ENCODE assay signal across 13 mouse cellular contexts in the genomic region with DNA sequence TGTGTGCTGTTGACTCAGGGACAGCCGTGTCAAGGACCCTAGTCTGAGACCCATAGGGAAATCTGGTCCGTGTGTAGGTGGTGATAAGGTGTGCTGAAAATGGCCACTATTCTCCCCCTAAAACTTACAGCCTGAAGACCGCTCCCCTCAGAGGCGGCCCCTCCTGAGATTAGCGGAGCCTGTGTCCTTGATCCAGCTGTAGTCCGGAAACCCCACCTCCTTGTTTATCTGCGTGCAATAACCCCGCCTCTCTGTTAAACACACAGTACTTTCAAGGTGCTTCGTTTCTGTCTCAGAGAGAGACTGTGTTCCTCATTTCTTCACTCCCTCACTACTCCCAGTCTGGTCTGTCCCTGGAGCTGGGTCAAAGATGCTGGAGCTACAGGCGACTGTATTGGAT. TPM values are rescaled to one million over a fixed set of nuclear protein-coding genes. Genes with fewer than 3 reads are reported as not detected.
DNase-seq lines count a peak whose midpoint lies in the region; ATAC-seq and TF ChIP-seq lines count a peak whose summit lies in the region.
"Had no signal": no experiment of that assay in that cellular context is flagged by ENCODE, and none has a peak within 500 bp of the region (broad histone marks: within the 10 kb centered on the region; RNA-seq: fewer than 3 reads in every experiment).

No protein-coding gene starts in this region.

- 12% methylated on average over 10 of the region's 10 CpGs for WGBS in liver, embryonic 15.5 days (ENCODE audit: insufficient replicate concordance)

- peak overlapping the region; percentile 21; the same call in 1 of the 2 replicates for H3K4me2 ChIP-seq in liver, embryonic 15.5 days
- H3K4me2 ChIP-seq: limb, embryonic 13.5 days; midbrain, embryonic 15.5 days had no signal

- no peak for TF ChIP-seq POLR2A in testis, adult 2 months (IDR thresholded peaks at IDR 0.05; ENCODE audit: control insufficient read depth, low read depth, low read length)

- H3K9ac ChIP-seq in liver, embryonic 15.5 days: no peak overlapping the region
- H3K9ac ChIP-seq: limb, embryonic 13.5 days; midbrain, embryonic 15.5 days had no signal

- peak overlapping the region; percentile 24; the same call in 1 of the 2 replicates for H3K4me3 ChIP-seq in gastrocnemius, adult 2 months
- peak overlapping the region; percentile 15; the same call in 1 of the 2 replicates for H3K4me3 ChIP-seq in testis, adult 2 months (ENCODE audit: control insufficient read depth, low read depth, low read length)
- no peak overlapping the region for H3K4me3 ChIP-seq in liver, embryonic 15.5 days (replicated peaks)
- H3K4me3 ChIP-seq: limb, embryonic 13.5 days; midbrain, embryonic 15.5 days had no signal

- H3K27ac ChIP-seq in gastrocnemius, adult 2 months: peak overlapping the region; percentile 31; the same call in 1 of the 2 replicates
- H3K27ac ChIP-seq in testis, adult 2 months (ENCODE audit: control insufficient read depth, insufficient read depth, low read depth, low read length): no peak overlapping the region
- no peak overlapping the region for H3K27ac ChIP-seq in liver, embryonic 15.5 days (replicated peaks)
- H3K27ac ChIP-seq: limb, embryonic 13.5 days; midbrain, embryonic 15.5 days had no signal

- TF ChIP-seq CTCF in gastrocnemius, adult 2 months (IDR thresholded peaks at IDR 0.05): no peak
- no peak for TF ChIP-seq CTCF in testis, adult 2 months (IDR thresholded peaks at IDR 0.05; ENCODE audit: control insufficient read depth, insufficient read depth, insufficient replicate concordance, low read depth, low read length)

- H3K36me3 ChIP-seq in testis, adult 2 months (ENCODE audit: control insufficient read depth, insufficient read depth, low read length): no peaks in the 10 kb centered on the region
- H3K36me3 ChIP-seq in liver, embryonic 15.5 days (replicated peaks): no peaks in the 10 kb centered on the region
- H3K36me3 ChIP-seq: limb, embryonic 13.5 days; midbrain, embryonic 15.5 days had no signal

- H3K9me3 ChIP-seq in liver, embryonic 15.5 days (replicated peaks): no peaks in the 10 kb centered on the region
- H3K9me3 ChIP-seq: limb, embryonic 13.5 days; midbrain, embryonic 15.5 days had no signal

- no peak for ATAC-seq in liver, embryonic 15.5 days (ENCODE audit: insufficient read depth)
- ATAC-seq: midbrain, embryonic 15.5 days had no signal

- H3K4me1 ChIP-seq in testis, adult 2 months (ENCODE audit: control insufficient read depth, insufficient read depth, low read length): peaks cover 6% of the 10 kb centered on the region
- peaks cover 8% of the 10 kb centered on the region for H3K4me1 ChIP-seq in liver, embryonic 15.5 days (replicated peaks)
- H3K4me1 ChIP-seq: limb, embryonic 13.5 days had no signal

- intact Hi-C loops in gastrocnemius, adult 2 months (cut with DNase I): loop anchor here (10.0 kb wide), 1 partner anchor 250 kb away; a partner anchor contains a TSS

- no peak for DNase-seq in gastrocnemius, adult 2 months
- no peak for DNase-seq in gastrocnemius, adult 18-20 months (ENCODE audit: low spot score)
- DNase-seq in testis, postnatal 10 days (ENCODE audit: low spot score): no peak
- no peak for DNase-seq in right cerebral cortex, postnatal 14 days
- DNase-seq in kidney, adult 8-10 months: no peak
- no peak for DNase-seq in right cerebral cortex, adult 2 months (ENCODE audit: low spot score in 2 of 2)
- DNase-seq: layer of hippocampus, adult 9-11 months had no signal

- no peaks in the 10 kb centered on the region for H3K27me3 ChIP-seq in testis, adult 2 months (ENCODE audit: control insufficient read depth, insufficient read depth, low read length)
- H3K27me3 ChIP-seq in liver, embryonic 15.5 days: peaks cover 6% of the 10 kb centered on the region

RNA-seq across cellular contexts. Expression of a gene that starts 6.5 kb away (rescaled TPM):
- total RNA-seq in gastrocnemius, adult 2 months (2021): 1 to 10 TPM; 4.2 to 5.7 TPM
- 1 to 10 TPM; 5.1 to 8.1 TPM for total RNA-seq in gastrocnemius, adult 18-20 months (2021)
- polyA plus RNA-seq in testis, adult 2 months (2012; rRNA removed): 18.4 and 21.6 TPM in 2 replicates
- polyA plus RNA-seq in liver, embryonic 15.5 days (2015; fragmentation: Nextera tagmentation; extraction: Ambion mirVana): 5.7 and 6.2 TPM in 2 replicates

RNA-seq across cellular contexts. Expression of a gene that starts 32.2 kb away (rescaled TPM):
- total RNA-seq in gastrocnemius, adult 2 months (2021): 1 to 10 TPM; 2.0 to 3.6 TPM
- 1 to 10 TPM; 3.3 to 4.4 TPM for total RNA-seq in gastrocnemius, adult 18-20 months (2021)
- 38.8 and 53.8 TPM in 2 replicates for polyA plus RNA-seq in testis, adult 2 months (2012; rRNA removed)
- polyA plus RNA-seq in liver, embryonic 15.5 days (2015; fragmentation: Nextera tagmentation; extraction: Ambion mirVana): 4.2 and 4.7 TPM in 2 replicates

RNA-seq across cellular contexts. Expression of a gene that starts 44.0 kb away (rescaled TPM):
- not detected for total RNA-seq in gastrocnemius, adult 2 months (2021)
- not detected for total RNA-seq in gastrocnemius, adult 18-20 months (2021)
- polyA plus RNA-seq in testis, adult 2 months (2012; rRNA removed): 451 and 466 TPM in 2 replicates
- 0.08 TPM in 1 of 2 replicates, not detected in the other for polyA plus RNA-seq in liver, embryonic 15.5 days (2015; fragmentation: Nextera tagmentation; extraction: Ambion mirVana)

RNA-seq across cellular contexts. Expression of a gene that starts 48.4 kb away (rescaled TPM):
- total RNA-seq in gastrocnemius, adult 2 months (2021): 10 to 100 TPM; 18.6 to 21.8 TPM
- 10 to 100 TPM; 23.3 to 23.6 TPM for total RNA-seq in gastrocnemius, adult 18-20 months (2021)
- 5.8 and 6.1 TPM in 2 replicates for polyA plus RNA-seq in testis, adult 2 months (2012; rRNA removed)
- polyA plus RNA-seq in liver, embryonic 15.5 days (2015; fragmentation: Nextera tagmentation; extraction: Ambion mirVana): 1.8 and 1.9 TPM in 2 replicates

RNA-seq across cellular contexts. Expression of a gene that starts 53.8 kb away (rescaled TPM):
- not detected for total RNA-seq in gastrocnemius, adult 2 months (2021)
- total RNA-seq in gastrocnemius, adult 18-20 months (2021): not detected
- 142 and 168 TPM in 2 replicates for polyA plus RNA-seq in testis, adult 2 months (2012; rRNA removed)
- not detected in 2 replicates for polyA plus RNA-seq in liver, embryonic 15.5 days (2015; fragmentation: Nextera tagmentation; extraction: Ambion mirVana)
- polyA plus RNA-seq: embryonic facial prominence, embryonic 11.5 days; limb, embryonic 13.5 days; stomach, embryonic 16.5 days had no signal
